Mouse (Mus musculus): ENCODE results near the gene Ptprn.
"Not testable (repeated sequence)": the region's sequence is repeated elsewhere in the genome, so short reads cannot be mapped to it uniquely, and the experiment has no call there.

Ptprn gene

DNA sequence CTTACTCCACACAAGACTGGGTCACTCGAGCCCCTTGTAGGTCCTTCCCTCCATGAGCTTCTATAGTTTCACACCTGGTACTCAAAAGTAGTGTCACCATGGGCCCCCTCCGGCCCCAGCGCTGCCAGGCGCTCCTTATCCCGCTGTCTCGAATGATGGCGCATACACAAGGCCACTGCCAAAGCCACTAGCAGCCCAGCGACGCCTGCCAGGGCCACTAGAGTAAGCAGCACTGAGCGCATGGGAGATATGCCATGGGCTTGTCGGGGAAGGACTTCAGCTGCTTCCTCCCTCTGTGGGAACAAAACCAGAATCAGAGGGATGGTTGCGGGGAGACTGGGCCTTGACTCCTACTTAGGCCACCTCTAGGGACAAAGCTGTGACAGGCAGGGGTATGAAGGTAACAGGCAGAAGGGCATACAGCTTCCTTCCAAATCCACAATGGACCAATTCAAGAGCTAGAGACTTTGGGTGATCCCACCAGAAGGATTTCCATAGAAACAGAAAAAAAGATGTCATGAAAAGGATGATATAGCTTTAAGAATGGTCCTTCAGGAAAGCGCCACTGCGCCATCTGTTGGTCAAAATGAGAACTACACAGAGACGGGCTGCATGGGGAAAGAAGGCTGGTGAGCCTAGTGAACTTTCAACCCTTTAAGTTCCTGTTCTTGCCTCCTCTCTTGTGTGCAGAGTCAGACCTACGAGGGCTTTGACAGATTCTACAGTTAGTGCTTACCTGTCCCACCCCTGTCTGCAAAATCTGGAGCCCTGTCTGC is 10.3 kb downstream of the Ptprn start:
- in situ Hi-C loops (cut with MseI, MboI): loop anchor here in 1 of 2 experiments (25.0 kb wide), 1 partner anchor 317 kb away; the partner anchor contains the start of gene Cfap65

DNA sequence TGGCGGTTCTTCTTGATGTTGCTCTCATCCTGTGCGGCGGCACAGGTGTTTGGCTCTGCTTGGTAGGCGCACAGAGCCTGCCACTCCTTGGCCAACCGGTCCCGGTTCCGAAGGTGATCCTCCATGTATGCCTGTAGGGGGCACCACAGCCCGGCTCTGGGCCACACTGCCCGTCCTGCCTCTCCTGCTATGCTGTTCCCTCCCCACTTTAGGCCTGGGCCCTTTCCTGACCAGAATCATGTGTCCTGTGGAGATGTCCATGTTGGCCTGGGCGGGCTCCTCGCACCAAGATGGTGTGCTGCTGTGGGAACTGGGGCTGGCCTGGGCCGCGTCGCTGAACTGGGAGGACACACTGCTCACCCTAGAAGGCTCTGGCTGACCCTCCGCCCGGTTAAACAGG is 11.3 kb downstream of the Ptprn start:
- in situ Hi-C loops (cut with MseI, MboI): loop anchor here in 1 of 2 experiments (25.0 kb wide), 1 partner anchor 316 kb away; the partner anchor contains the start of gene Cfap65

DNA sequence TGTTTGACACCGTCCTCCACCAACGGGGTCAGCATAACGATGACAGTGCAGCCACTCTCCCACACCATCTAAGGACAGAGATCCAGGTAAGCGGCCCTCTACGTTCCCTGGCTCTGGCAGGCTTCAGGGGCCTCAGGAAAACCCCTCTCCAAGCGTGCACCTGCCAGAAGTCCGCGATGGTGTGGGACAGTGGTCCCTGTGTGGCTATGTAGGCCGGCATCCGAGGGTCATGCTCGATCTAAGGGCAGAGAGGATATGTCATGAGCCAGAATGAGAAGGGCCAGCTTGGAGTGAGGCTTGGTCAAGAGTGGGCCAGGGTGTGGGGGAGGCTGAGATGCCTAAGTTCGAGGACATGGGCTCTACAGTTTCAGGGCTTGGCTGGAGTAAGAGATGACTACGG is 12.0 kb downstream of the Ptprn start:
- in situ Hi-C loops (cut with MseI, MboI): loop anchor here in 1 of 2 experiments (25.0 kb wide), 1 partner anchor 315 kb away; the partner anchor contains the start of gene Cfap65

DNA sequence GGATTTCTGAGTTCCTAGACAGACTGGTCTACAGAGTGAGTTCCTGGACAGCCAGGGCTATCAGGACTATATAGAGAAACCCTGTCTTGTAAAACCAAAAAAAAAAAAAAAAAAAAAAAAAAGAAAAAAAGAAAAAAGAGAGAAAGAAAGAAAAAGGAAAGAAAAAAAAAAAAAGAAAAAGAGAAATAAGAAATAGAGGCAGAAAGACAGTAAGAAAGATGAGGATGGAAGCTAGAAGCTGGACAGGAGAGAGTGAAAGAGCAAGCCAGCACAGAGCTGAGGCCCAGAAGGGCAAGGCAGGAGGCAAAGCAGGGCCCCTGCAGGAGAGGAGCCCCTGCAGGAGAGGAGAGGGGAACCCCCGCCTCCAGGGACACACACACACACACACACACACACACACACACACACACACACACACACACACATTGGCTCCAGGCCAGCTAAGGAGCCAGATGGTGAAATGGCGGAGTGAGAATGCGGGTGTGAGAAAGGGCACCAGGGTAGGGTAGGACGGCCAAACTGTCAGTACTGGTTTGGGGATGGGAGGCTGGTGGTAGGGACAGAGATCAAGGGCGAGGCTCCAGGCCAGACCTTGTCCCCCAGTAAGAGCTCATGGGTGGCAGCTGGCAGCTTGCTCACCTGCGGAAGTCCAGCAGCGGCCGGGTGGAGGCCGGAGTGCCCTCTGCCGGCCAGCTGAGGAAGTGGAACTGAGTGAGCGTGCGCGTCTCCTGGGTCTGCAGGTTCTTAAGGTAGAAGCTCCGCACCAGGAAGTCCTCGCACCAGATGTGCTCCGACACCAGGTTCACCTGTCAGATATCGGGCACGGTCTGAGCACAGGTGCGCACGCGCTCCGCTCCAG is 13.0 kb downstream of the Ptprn start:
- in situ Hi-C loops (cut with MseI, MboI): loop anchor here in 1 of 2 experiments (25.0 kb wide), 1 partner anchor 314 kb away; the partner anchor contains the start of gene Cfap65

DNA sequence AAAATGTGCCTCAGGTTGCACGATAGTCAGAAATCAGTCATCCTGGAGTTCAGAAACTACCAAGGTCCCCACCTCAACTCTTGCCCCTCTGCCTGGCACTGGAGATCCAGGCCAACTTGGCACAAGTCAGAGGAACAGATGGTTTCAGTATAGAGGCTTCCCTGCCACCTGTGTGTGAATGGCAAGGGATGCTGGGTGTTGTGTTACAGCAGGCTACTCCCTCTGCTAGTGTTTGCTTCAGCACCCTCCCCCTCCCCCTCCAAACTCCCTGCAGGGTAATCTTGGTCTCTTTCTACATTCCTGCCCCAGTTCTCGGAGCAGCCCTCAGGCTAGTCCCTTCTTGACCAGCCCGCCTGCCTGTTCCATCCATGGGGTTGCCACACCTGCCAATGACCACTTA is 13.8 kb downstream of the Ptprn start:
- in situ Hi-C loops (cut with MseI, MboI): loop anchor here in 1 of 2 experiments (25.0 kb wide), 1 partner anchor 313 kb away; the partner anchor contains the start of gene Cfap65

DNA sequence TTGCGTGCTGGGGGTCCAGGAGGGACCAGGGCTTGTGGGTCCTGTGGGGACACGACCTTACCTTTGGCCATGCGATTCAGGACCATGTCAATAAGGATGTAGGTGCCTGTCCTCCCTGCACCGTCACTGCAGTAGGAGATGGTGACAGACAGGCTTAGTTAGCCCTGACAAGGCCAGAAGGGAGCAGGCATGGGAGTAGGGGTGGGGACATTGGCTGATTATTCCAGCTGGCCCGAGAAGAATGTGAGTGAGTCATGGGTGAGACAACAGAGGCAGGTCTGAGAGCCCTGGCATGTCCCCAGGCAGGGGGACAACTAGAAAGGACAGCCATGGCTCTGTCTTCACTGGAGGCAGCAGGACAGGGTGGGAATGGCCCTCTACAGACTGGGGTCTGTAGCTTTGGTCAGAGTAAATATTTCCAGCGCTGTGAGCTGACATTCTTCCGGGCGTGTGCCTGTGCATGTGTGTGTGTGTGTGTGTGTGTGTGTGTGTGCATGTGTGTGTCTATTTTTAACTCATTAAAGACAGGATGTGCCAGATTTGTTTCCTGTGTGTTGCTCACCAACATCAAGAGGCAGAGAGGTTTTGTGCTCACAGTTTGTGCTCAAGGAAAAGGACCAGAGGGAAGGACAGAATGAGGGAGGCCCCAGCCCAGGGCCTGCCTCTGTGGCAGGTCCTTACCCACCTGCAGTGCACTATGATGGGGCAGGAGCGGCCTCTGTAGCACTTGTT is 16.1 kb downstream of the Ptprn start:
- in situ Hi-C loops (cut with MseI, MboI): no loop called here

DNA sequence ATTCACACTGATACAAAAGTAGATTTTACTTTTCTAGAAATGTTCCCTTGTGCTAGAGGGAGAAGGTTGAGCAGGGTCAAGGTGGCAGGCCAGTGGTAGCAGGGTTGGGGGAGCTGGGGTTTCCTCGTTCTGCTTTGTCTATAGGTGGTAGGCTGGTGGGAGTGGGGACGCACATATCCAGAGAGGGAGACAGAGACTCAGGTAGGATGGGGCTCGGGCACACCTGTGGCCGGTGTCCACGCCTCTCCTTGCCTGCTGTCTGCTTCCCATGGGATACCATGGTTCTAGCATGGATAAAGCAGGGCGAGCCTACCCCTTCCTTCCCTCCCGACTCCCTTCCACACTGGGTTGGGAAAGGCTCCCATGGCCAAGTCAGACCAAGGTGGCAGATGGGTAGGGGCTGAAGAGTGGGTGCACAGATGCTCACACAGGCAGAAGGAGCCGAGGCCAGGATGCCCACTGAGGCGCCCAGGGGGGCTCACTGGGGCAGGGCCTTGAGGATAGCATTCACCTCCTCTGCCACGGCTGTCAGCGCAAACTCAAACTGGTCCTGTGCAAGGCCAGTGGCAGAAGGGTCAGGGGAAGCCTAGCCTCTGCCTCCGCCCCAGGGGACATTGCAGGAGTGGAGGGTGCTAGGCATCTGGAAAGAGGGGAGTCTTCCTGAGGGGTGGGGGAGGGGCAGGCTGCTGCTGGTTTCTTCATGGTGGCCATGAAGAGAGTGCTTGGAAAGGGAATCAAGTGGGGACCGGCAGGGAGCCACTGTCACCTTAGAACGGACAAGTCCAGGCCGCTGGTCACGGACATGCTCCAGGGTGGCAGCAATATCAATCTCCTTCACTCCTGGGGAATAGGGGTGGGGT is 17.0 kb downstream of the Ptprn start:
- in situ Hi-C loops (cut with MseI, MboI): no loop called here

DNA sequence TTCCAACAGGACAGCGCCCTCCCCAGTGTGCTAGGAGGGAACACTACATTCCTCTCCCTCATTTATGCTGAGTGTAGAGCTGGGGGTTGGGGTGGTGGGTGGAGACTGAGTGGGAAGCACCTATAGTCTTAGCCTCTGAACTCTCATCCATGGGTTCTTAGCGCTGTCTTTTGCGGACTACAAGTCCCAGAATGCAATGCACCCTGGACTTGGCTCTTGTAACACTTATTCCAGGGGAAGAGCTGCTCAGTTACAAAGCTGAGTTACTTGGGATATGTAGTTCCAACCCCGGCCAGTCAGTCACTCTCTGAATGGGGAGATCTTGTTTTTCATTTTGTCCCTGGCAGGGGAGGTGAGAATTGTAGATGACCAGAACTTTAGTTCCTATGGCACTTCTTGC is 19.5 kb downstream of the Ptprn start:
- in situ Hi-C loops (cut with MseI, MboI): no loop called here

DNA sequence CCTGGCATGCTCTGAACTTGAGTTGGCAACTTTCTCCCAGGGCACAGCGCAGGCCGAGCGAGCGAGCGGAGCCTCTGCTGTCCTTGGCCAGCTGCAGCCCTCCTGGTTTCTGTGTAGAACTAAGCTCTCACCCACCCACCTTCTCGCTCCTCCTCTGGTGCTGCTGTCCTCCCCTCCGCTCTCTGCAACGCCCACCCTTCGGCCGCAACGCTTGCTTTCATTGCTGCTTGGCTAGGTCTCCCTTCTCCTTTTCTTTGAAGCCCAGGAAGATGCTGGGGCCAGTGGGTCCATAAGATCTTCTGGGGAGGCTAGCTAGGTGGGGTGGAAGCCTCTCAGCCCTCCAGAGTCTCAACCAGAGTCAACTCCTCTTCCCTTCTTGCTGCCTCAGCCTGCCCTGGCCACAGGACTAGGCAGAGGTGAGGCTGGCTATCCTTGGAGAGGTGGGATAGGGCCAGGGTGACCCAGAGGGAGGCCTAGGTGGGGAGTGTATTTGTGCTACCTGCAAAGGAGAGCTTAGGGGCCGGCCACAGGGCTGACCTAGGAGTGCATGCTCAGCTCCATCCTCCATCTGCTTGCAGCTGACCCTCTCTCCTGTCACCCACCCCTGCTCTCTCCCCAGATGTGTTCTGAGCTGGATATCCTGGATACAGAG is 20.0 kb downstream of the Ptprn start:
- in situ Hi-C loops (cut with MseI, MboI): no loop called here

DNA sequence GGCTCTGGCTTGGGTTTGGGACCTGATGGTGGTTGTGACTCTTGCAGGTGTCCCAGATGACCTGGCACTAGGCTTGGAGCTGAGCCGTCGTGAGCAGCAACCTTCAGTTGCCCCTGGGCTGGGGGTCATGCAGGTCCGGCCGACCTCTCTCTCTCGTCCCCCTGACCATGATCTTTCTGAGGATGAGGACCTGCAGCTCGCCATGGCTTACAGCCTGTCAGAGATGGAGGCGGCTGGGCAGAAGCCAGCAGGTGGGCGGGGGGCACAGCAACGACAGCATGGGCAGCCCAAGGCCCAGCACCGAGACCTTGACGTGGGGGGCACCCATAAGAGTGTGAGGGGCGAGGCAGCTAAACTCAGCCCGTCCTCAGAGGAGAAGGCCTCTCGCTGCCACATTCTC is 20.9 kb downstream of the Ptprn start:
- in situ Hi-C loops (cut with MseI, MboI): no loop called here

DNA sequence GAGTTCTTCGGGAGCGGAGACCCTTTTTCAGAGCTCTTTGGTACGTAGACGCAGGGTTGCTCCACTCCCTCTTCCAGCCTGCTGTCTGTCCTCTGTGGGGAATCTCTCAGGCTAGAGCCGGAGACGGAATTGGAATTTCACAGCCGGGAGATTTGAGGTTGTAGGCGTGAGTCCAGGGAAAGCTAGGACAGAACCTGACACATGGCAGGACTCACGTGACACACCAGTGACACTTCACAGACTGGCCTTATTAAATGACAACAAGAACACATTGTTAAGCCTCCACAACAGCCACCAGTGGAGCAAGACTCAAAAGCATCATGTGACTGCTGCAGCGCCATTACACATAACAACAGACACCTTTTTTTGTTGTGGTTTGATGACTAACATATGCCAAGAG is 24.7 kb downstream of the Ptprn start:
- in situ Hi-C loops (cut with MseI, MboI): no loop called here

DNA sequence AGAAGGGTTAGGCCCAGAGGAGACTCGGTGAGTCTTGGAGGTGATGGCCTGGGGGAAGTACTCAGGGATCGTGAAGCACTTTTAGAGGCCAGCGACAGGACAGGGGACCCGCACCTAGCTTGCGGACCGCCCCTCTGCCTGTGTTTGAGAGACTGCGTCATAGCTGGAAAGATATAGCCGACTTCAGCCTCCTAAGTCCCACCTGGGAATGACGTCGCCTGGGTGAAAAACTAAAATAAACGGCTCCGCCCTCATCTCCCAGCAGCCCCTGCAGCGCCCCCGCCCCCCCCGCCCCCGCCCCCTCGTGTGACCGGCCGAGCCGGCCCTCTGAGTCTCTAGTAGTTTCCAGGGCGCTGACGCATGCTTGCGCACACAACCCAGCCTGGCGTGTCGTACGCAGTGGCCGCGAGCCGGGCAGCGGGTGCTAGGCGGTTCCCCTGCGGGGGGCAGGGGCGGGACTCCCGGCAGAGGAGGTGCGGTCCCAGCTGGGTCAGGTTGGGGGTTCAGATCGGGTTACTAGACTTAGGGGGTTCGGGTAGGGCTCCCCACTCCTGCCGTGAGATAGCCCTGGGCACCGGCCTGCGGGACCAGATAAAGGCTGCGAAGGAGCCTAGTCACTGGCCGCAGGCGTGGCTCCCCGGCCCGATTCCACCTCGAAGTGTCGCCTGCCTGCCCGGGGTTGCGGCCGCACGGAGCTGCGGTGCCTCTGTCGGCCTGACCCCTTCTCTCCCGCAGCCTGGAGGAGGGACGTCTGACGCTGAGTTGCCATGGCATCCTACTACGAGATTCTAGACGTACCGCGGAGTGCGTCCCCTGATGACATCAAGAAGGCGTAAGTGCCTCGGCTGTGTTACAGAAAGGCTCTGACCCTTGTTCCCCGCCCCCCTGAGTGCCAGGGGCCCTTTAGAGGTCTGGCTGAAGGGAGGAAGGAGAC is 27.9 kb downstream of the Ptprn start, which contains the start of gene Dnajb2:
Dnajb2 (plus strand) TSS at position 290 of the 934 bp plus-strand sequence.
- in situ Hi-C loops (cut with MseI, MboI): no loop called here

DNA sequence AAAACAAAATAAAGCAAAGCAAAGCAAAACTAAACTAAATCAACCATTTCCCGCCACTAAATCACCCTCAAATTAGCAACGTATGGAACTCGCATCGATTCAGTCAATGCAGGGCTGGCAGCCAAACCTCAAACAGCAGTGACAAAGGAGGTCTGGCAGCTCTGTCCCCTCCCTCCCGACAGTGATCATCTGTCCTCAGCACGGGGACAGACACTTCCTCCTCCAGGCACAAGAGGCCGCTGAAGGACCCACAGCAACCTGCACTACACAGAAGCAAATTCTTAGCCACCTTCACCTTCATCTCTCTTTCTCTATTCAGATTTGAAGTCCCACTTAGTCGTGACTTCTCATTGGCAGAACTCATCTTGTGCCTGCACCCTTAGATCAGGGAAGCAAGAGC is 29.7 kb downstream of the Ptprn start:
- in situ Hi-C loops (cut with MseI, MboI): no loop called here

DNA sequence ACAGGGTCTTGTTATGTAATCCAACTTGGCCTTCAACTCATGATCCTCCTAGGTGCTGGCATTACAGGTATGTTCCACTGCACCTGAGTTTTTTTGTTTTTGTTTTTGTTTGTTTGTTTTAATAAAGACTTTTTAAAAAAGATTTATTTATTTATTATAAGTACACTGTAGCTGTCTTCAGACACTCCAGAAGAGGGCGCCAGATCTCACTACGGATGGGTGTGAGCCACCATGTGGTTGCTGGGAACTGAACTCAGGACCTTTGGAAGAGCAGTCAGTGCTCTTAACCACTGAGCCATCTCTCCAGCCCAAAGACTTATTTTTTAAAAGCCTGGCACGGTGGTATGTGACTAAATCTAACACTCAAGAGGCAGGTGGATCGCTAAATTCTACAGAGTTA is 31.8 kb downstream of the Ptprn start:
- in situ Hi-C loops (cut with MseI, MboI): not testable (repeated sequence)

DNA sequence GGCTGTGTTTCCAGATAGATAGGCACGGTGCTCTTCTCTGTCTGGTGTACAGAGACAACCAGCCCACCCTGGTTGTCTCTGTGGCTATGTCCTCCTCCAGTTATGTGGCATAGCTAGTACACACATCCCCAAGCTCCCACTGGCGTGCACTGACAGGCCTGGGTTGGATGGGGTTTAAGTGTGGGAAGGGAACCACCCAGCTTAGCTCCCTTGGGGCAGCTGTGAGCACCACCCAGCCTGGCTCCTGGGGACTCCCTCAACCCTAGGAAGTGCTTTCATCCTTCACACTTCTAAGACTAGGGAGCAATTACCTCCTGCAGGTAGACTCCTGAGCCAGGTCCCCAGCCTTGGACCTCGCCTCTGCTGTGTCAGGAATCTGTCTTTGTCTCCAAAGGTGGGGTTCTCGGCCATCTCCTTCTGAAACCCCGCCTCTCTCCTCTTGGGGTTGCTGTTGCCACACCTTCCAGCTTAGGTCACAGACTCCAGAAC is 32.6 kb downstream of the Ptprn start, which contains the start of gene A630095N17Rik:
A630095N17Rik (minus strand) TSS at position 439 of the 489 bp plus-strand sequence.
- in situ Hi-C loops (cut with MseI, MboI): no loop called here

DNA sequence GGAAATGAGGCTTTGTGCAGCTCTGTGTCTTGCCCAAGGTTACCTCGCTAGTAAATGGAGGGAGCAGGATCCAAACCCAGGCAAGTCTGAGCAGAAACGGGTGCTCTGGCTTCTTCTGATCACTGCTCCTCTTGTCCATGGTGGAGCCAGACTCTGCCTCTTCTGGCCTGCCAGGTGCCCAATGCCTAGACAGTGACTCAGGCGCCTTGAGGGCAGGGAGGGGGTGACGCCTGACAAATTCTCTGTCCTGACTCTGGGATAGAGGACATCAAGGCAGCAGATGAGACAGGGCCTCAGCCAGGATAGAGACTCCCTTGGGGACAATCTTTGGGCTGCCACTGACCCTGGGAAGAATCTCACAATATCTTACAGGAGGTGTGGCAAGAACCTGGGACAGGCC is 33.1 kb downstream of the Ptprn start:
- in situ Hi-C loops (cut with MseI, MboI): no loop called here

DNA sequence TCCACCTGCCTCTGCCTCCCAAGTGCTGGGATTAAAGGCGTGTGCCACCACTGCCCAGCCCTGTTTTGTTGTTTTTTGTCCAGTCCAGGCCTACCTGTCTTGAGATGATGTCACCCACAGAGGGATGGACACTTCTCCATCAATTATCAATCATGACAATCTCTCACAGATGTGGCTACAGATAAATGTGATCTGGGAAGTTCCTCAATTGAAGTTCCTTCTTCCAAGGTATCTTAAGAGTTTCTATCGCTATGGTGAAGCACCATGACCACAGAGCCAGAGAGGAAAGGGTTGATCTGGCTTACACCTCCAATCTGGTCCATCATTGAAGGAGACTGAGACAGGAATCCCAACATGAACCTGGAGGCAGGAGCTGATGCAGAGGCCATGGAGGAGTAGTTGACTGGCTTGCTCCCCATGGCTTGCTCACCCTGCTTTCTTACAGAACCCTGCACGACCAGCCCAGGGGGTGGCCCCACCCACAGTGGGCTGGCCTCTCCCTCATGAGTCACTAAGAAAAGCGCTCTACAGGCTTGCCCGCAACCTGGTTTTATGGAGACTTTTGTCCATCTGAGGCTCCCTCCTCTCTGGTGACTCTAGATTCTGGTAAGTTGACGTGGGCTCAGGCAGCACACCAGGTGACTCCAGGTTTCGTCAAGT is 33.8 kb downstream of the Ptprn start:
- in situ Hi-C loops (cut with MseI, MboI): no loop called here

DNA sequence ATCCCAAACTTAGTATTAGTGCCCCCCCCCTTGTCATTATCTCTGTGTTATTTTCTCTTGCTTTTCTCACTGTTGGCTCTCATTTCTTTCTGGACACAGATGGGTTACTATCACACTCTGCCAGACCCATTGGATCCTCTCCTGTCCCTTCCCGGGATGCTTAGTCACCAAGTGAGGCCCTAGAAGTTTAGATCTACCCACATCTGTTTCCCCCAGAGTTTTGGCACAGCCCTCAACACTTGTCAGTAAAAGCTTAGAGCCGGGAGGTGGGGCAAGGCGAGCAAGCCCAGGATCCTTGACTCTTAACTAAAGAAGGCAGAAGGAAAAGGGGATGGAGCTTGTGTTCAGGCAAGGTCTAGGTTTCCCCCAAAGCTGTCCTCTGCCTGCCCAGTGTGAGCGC is 35.1 kb downstream of the Ptprn start:
- in situ Hi-C loops (cut with MseI, MboI): no loop called here

All from mouse trophoblast stem cell (cell line).